Mouse (Mus musculus): Measurements from ENCODE around the gene Olfr875. TPM values are rescaled to one million over a fixed set of nuclear protein-coding genes. Genes with fewer than 3 reads are reported as not detected.

Gene Olfr875
- polyA plus RNA-seq (2014; fragmentation: Nextera tagmentation; extraction: Ambion mirVana): not detected in 2 replicates

DNA sequence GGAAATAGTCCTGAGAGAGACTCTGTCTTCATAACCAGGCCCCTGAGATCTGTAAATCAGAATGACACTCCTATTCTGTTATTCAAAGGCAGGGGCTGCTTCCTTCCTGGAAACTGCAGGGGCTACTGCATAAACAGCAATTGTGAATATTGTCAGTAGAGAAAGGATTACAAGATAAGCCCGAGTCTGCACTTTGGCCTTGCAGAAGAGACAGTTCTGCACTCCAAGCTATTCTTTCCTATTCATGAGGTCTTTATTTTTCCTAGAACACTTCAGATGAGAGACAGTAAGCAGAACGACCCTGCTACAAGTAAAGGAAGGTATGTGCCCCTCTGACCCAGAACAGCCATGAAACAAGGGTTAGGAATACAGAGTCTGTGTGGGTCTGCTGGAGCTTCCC lies at the start of gene Olfr875:
Gene Olfr875, plus strand, starts transcription at position 99 of the 400 bp plus-strand sequence.
- no peak for DNase-seq (ENCODE audit: low spot score)
- H3K9ac ChIP-seq (ENCODE audit: low read length): no peak within 1 kb of the TSS
- no peaks in the 10 kb centered on the region for H3K27me3 ChIP-seq (replicated peaks; ENCODE audit: control insufficient read depth, insufficient read depth, low read length)
- ATAC-seq (replicated peaks; ENCODE audit: low FRiP score, low TSS enrichment, low read depth): no peak
- no peaks in the 10 kb centered on the region for H3K9me3 ChIP-seq (ENCODE audit: control insufficient read depth, low read length)
- H3K4me2 ChIP-seq (ENCODE audit: low read length): no peak within 1 kb of the TSS
- H3K36me3 ChIP-seq (ENCODE audit: control insufficient read depth, insufficient read depth, low read length): no peaks in the 10 kb centered on the region
- H3K4me1 ChIP-seq (replicated peaks; ENCODE audit: control insufficient read depth, insufficient read depth, low read length): 0 out of 2 replicates have a peak, but pooled peaks cover 3% of the 10 kb centered on the region
- no peak within 1 kb of the TSS for H3K27ac ChIP-seq (ENCODE audit: low read depth)
- WGBS: 19% methylated on average over 2 of the region's 2 CpGs
- no peak within 1 kb of the TSS for H3K4me3 ChIP-seq (ENCODE audit: low read depth, low read length)

DNA sequence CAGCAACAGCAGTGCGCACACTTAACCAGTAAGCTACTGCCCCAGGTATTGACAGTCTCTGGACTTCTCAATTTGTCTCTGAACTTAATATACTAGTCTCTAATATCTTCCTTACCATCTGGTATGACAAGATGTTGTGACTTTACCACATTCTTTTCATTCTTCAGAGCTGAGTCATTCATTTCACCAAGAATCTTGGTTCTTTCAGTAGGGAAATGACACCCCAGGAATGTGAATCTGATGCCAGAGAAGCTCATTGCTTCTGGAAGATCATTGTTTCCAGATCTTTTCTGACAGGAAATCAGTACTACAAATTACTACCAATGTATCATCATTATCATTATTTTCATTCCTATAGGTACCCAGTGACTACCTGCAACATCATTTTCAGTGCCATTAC lies 37.3 kb upstream of the Olfr875 start:
- H3K4me3 ChIP-seq (ENCODE audit: low read depth, low read length): no peak overlapping the region
- H3K4me2 ChIP-seq (ENCODE audit: low read length): no peak overlapping the region
- no peak overlapping the region for H3K27ac ChIP-seq (ENCODE audit: low read depth)
- no peaks in the 10 kb centered on the region for H3K36me3 ChIP-seq (ENCODE audit: control insufficient read depth, insufficient read depth, low read length)
- H3K27me3 ChIP-seq (replicated peaks; ENCODE audit: control insufficient read depth, insufficient read depth, low read length): no peaks in the 10 kb centered on the region
- no peaks in the 10 kb centered on the region for H3K4me1 ChIP-seq (replicated peaks; ENCODE audit: control insufficient read depth, insufficient read depth, low read length)
- H3K9ac ChIP-seq (ENCODE audit: low read length): no peak overlapping the region
- 93% methylated on average over 1 of the region's 1 CpGs for whole genome bisulfite sequencing
- ATAC-seq (replicated peaks; ENCODE audit: low FRiP score, low TSS enrichment, low read depth) (no peak), DNase-seq (ENCODE audit: low spot score) (no peak)
- no peaks in the 10 kb centered on the region for H3K9me3 ChIP-seq (ENCODE audit: control insufficient read depth, low read length)

DNA sequence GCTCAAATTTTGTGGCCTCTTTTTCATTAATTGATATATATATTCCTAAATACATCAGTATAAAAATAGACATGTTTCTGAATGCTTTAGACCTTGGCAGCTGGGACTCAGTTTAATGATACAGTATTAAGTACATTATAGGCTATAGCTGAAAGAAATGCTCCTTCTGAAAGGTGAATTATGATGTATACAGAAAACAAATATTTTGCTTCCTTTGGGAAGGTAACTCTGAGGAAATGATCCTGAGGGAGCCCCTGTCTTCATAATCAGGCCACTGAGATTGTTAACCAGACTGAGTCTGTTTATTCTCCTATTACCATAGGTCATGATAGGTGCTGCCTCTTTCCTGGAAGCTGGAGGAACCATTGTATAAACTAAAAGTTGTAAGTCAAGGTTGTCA lies 26.9 kb upstream of the Olfr875 start, which contains the start of gene Olfr874:
Gene Olfr874, plus strand, starts transcription at position 301 of the 400 bp plus-strand sequence.
- Histone ChIP-seq H3K27ac (ENCODE audit: low read depth) (no peak within 1 kb of the TSS), H3K9ac (ENCODE audit: low read length) (no peak within 1 kb of the TSS), H3K27me3 (replicated peaks; ENCODE audit: control insufficient read depth, insufficient read depth, low read length) (no peaks in the 10 kb centered on the region), H3K9me3 (ENCODE audit: control insufficient read depth, low read length) (no peaks in the 10 kb centered on the region), H3K4me2 (ENCODE audit: low read length) (no peak within 1 kb of the TSS), H3K36me3 (ENCODE audit: control insufficient read depth, insufficient read depth, low read length) (no peaks in the 10 kb centered on the region), H3K4me1 (replicated peaks; ENCODE audit: control insufficient read depth, insufficient read depth, low read length) (no peaks in the 10 kb centered on the region), H3K4me3 (ENCODE audit: low read depth, low read length) (no peak within 1 kb of the TSS)
- DNase-seq (ENCODE audit: low spot score) (no peak), ATAC-seq (replicated peaks; ENCODE audit: low FRiP score, low TSS enrichment, low read depth) (no peak)

DNA sequence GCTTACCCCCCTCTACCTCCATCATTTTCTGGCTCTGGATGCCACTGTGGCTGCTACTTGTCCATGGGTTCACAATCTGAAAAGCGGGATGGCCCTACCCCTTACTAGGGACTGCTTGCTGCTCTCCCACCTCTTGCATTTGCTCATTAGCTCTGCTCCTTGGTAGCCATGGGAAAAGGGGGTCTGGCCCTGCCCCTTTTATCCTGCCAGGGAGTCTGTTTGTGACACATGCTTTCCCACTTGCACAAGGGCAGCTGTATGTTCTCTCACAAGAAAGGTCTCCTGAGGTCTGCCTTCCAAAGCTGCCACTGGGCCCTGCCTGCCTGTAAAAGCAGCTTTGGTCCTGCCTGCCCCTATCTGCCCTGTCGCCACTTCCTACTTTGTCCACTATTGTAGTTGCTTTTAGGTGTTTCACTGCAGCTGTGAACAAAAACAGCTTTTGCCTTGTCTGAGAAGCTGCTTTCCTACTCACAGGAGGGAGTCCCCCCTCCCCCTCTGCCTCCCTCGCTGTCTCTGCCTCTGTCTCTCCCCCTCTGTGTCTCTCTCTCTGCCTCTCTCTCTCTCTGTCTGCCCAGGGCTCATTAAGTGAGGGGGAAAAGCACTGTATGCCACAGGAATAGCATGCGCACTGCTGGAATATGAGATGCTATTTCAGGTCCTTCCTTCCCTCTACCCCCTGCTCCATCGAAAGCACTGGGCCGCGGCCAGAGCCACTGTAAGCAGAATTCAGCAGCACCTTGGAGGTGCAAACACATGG lies 21.2 kb upstream of the Olfr875 start:
- H3K9ac ChIP-seq (ENCODE audit: low read length): no peak overlapping the region
- ATAC-seq (replicated peaks; ENCODE audit: low FRiP score, low TSS enrichment, low read depth): no peak

DNA sequence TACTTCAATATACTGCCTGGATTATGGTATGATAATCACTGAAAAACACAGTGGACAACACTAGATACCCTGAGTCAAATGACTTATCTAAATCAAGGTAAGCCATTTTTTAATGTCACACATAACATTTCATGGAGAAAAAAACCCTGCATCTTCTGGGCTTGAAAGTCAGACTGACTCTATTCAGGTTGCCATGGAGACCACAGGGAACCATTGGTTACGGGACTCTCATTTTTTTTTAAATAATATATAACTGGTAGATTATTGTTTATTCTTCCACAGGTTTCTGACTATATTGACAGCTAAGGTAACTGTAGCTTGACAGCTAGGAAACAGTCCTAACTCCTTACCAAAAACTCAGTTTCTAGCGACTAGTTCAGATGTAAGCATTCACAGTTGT lies 20.2 kb upstream of the Olfr875 start:
- no peak overlapping the region for H3K27ac ChIP-seq (ENCODE audit: low read depth)
- no peak overlapping the region for H3K4me2 ChIP-seq (ENCODE audit: low read length)
- no peak for DNase-seq (ENCODE audit: low spot score)
- H3K27me3 ChIP-seq (replicated peaks; ENCODE audit: control insufficient read depth, insufficient read depth, low read length): no peaks in the 10 kb centered on the region
- no peaks in the 10 kb centered on the region for H3K9me3 ChIP-seq (ENCODE audit: control insufficient read depth, low read length)
- no peak overlapping the region for H3K4me3 ChIP-seq (ENCODE audit: low read depth, low read length)
- no peaks in the 10 kb centered on the region for H3K36me3 ChIP-seq (ENCODE audit: control insufficient read depth, insufficient read depth, low read length)
- no peak overlapping the region for H3K9ac ChIP-seq (ENCODE audit: low read length)
- no peak for ATAC-seq (replicated peaks; ENCODE audit: low FRiP score, low TSS enrichment, low read depth)
- WGBS: 66% methylated on average over 2 of the region's 2 CpGs
- no peaks in the 10 kb centered on the region for H3K4me1 ChIP-seq (replicated peaks; ENCODE audit: control insufficient read depth, insufficient read depth, low read length)

More for the DNA sequence above, 21.2 kb upstream of the Olfr875 start:
- no peaks in the 10 kb centered on the region for H3K36me3 ChIP-seq (ENCODE audit: control insufficient read depth, insufficient read depth, low read length)
- no peak overlapping the region for H3K4me3 ChIP-seq (ENCODE audit: low read depth, low read length)
- H3K9me3 ChIP-seq (ENCODE audit: control insufficient read depth, low read length): no peaks in the 10 kb centered on the region
- H3K27ac ChIP-seq (ENCODE audit: low read depth): no peak overlapping the region
- H3K4me1 ChIP-seq (replicated peaks; ENCODE audit: control insufficient read depth, insufficient read depth, low read length): no peaks in the 10 kb centered on the region
- no peak overlapping the region for H3K4me2 ChIP-seq (ENCODE audit: low read length)
- WGBS: 53% methylated on average over 7 of the region's 7 CpGs
- no peaks in the 10 kb centered on the region for H3K27me3 ChIP-seq (replicated peaks; ENCODE audit: control insufficient read depth, insufficient read depth, low read length)
- DNase-seq (ENCODE audit: low spot score): no peak

DNA sequence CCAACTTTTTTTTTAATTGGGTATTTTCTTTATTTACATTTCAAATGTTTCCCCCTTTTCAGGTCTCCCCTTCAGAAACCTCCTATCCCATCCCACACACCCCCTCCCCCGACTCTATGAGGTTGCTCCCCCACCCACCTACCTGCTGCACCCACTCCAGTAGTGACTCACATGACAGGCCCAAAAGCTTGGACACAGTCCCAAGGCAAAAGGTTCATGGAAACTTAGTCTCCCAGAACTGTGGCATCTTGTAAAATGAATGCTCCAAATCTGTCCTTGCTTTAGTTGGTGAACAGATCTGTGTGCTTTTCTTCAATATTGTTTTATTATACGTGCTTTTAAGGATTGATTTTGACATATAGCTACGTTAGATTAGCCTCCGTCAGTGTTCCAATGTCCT lies 19.7 kb upstream of the Olfr875 start:
- 74% methylated on average over 4 of the region's 4 CpGs for WGBS
- no peak for ATAC-seq (replicated peaks; ENCODE audit: low FRiP score, low TSS enrichment, low read depth)
- H3K27ac ChIP-seq (ENCODE audit: low read depth): no peak overlapping the region
- H3K4me2 ChIP-seq (ENCODE audit: low read length): no peak overlapping the region
- H3K9ac ChIP-seq (ENCODE audit: low read length): no peak overlapping the region
- H3K27me3 ChIP-seq (replicated peaks; ENCODE audit: control insufficient read depth, insufficient read depth, low read length): no peaks in the 10 kb centered on the region
- no peaks in the 10 kb centered on the region for H3K4me1 ChIP-seq (replicated peaks; ENCODE audit: control insufficient read depth, insufficient read depth, low read length)
- no peak overlapping the region for H3K4me3 ChIP-seq (ENCODE audit: low read depth, low read length)
- no peaks in the 10 kb centered on the region for H3K9me3 ChIP-seq (ENCODE audit: control insufficient read depth, low read length)
- H3K36me3 ChIP-seq (ENCODE audit: control insufficient read depth, insufficient read depth, low read length): no peaks in the 10 kb centered on the region
- no peak for DNase-seq (ENCODE audit: low spot score)

DNA sequence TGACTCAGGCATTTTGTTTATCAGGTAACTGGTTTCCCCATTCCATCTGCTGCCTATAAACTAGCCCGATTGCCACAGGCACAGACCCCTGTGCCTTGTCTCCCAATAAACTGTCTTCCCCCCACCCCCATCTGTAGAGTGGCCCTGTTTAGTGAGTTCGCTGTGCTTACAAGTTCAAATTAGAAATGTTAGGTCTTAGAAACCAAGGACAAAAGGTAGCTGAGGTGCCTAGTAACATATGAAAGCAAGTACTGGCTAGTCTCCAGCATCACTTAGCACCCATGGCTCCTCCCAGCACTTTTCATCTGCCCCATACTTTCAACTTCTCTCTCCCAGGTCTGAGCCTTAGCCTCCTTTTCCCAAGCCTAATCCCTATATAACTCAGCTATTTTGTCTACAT lies 9.9 kb upstream of the Olfr875 start:
- no peak overlapping the region for H3K27ac ChIP-seq (ENCODE audit: low read depth)
- no peaks in the 10 kb centered on the region for H3K4me1 ChIP-seq (replicated peaks; ENCODE audit: control insufficient read depth, insufficient read depth, low read length)
- no peak overlapping the region for H3K4me3 ChIP-seq (ENCODE audit: low read depth, low read length)
- 70% methylated on average over 2 of the region's 2 CpGs for WGBS
- no peaks in the 10 kb centered on the region for H3K27me3 ChIP-seq (replicated peaks; ENCODE audit: control insufficient read depth, insufficient read depth, low read length)
- DNase-seq (ENCODE audit: low spot score) (no peak), ATAC-seq (replicated peaks; ENCODE audit: low FRiP score, low TSS enrichment, low read depth) (no peak)
- H3K9ac ChIP-seq (ENCODE audit: low read length): no peak overlapping the region
- no peak overlapping the region for H3K4me2 ChIP-seq (ENCODE audit: low read length)
- H3K36me3 ChIP-seq (ENCODE audit: control insufficient read depth, insufficient read depth, low read length): no peaks in the 10 kb centered on the region
- H3K9me3 ChIP-seq (ENCODE audit: control insufficient read depth, low read length): no peaks in the 10 kb centered on the region

DNA sequence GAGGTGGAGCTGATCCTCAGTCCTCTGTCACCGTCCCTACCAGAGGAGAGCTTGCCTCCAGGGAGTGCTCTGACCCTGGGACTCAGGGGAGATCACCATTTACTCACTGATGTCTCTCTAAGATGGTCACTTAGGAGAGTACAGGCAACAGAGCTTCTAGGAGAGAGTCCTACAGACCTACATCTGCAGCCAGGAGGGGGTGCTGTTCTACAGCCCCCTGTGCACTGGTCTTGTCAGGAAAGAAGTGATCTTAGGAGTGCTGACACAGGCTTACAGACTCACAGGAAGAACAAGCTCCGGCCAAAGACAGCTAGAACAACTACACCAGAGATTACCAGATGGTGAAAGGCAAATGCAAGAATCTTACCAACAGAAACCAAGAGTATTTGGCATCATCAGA lies 9.1 kb upstream of the Olfr875 start:
- Histone ChIP-seq H3K27me3 (replicated peaks; ENCODE audit: control insufficient read depth, insufficient read depth, low read length) (no peaks in the 10 kb centered on the region), H3K4me1 (replicated peaks; ENCODE audit: control insufficient read depth, insufficient read depth, low read length) (no peaks in the 10 kb centered on the region), H3K36me3 (ENCODE audit: control insufficient read depth, insufficient read depth, low read length) (no peaks in the 10 kb centered on the region), H3K9ac (ENCODE audit: low read length) (no peak overlapping the region), H3K4me2 (ENCODE audit: low read length) (no peak overlapping the region), H3K27ac (ENCODE audit: low read depth) (no peak overlapping the region), H3K4me3 (ENCODE audit: low read depth, low read length) (no peak overlapping the region), H3K9me3 (ENCODE audit: control insufficient read depth, low read length) (no peaks in the 10 kb centered on the region)
- no peak for DNase-seq (ENCODE audit: low spot score)
- 54% methylated on average over 2 of the region's 2 CpGs for WGBS
- no peak for ATAC-seq (replicated peaks; ENCODE audit: low FRiP score, low TSS enrichment, low read depth)

DNA sequence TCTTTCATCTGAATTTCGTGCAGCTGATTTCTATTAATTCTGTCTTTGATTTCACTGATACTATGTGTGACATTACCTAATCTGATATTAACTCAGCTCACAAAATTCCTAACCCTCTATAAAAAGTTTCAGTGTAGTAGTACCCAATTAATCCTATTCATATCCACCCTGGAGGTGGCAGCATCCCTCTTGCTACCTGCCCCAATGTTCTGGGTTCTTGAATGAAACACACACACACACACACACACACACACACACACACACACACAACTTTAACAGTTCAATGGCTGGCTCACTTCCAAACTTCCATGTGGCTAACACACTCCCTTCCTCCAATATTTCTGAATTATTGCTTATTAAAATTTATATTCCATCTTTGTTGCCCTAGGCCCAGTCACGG lies 996 bp upstream of the Olfr875 start:
- no peak for DNase-seq (ENCODE audit: low spot score)
- 61% methylated on average over 2 of the region's 2 CpGs for WGBS
- no peak for ATAC-seq (replicated peaks; ENCODE audit: low FRiP score, low TSS enrichment, low read depth)
- no peak overlapping the region for H3K4me2 ChIP-seq (ENCODE audit: low read length)
- H3K4me1 ChIP-seq (replicated peaks; ENCODE audit: control insufficient read depth, insufficient read depth, low read length): 0 out of 2 replicates have a peak, but pooled peaks cover 3% of the 10 kb centered on the region
- H3K9ac ChIP-seq (ENCODE audit: low read length): no peak overlapping the region
- H3K36me3 ChIP-seq (ENCODE audit: control insufficient read depth, insufficient read depth, low read length): no peaks in the 10 kb centered on the region
- H3K27me3 ChIP-seq (replicated peaks; ENCODE audit: control insufficient read depth, insufficient read depth, low read length): no peaks in the 10 kb centered on the region
- H3K4me3 ChIP-seq (ENCODE audit: low read depth, low read length): no peak overlapping the region
- H3K27ac ChIP-seq (ENCODE audit: low read depth): no peak overlapping the region
- no peaks in the 10 kb centered on the region for H3K9me3 ChIP-seq (ENCODE audit: control insufficient read depth, low read length)
